Mouse (Mus musculus): Measurements from ENCODE around the gene Tbc1d1. TPM values are rescaled to one million over a fixed set of nuclear protein-coding genes. Genes with fewer than 3 reads are reported as not detected.
"Not testable (repeated sequence)": the region's sequence is repeated elsewhere in the genome, so short reads cannot be mapped to it uniquely, and the experiment has no call there.

The Tbc1d1 gene
- polyA plus RNA-seq, 1 experiment from 2014 or later, result 28.9 TPM

- ATAC-seq (ENCODE audit: insufficient read depth, low FRiP score, low read depth), result no peak
- H3K36me3 ChIP-seq, result peaks cover 4% of the 10 kb centered on the region; the same call in 1 of the 2 replicates
Measured at GRCm38 (mm10) chr5:64348780-64349179, 192.7 kb downstream of the Tbc1d1 start.

GRCm38 (mm10) chr5:64351968-64352367 is 195.9 kb downstream of the Tbc1d1 start:
- Histone ChIP-seq H3K27ac (no peak overlapping the region), H3K4me2 (no peak overlapping the region), H3K4me1 (no peaks in the 10 kb centered on the region), H3K9ac (no peak overlapping the region), H3K9me3 (no peaks in the 10 kb centered on the region), H3K36me3 (peaks cover 4% of the 10 kb centered on the region; the same call in 1 of the 2 replicates), H3K4me3 (replicated peaks) (no peak overlapping the region), H3K27me3 (replicated peaks) (no peaks in the 10 kb centered on the region)
- no peak for ATAC-seq (ENCODE audit: insufficient read depth, low FRiP score, low read depth)
- 87% methylated on average over 6 of the region's 6 CpGs for WGBS

More at GRCm38 (mm10) chr5:64348780-64349179, 192.7 kb downstream of the Tbc1d1 start:
- H3K9ac ChIP-seq, result no peak overlapping the region
- H3K4me3 ChIP-seq (replicated peaks), result no peak overlapping the region
- no peaks in the 10 kb centered on the region for H3K27me3 ChIP-seq (replicated peaks)
- H3K27ac ChIP-seq, result no peak overlapping the region
- 0 out of 2 replicates have a peak, but pooled peaks cover 6% of the 10 kb centered on the region for H3K4me1 ChIP-seq
- no peaks in the 10 kb centered on the region for H3K9me3 ChIP-seq
- WGBS, result 86% methylated on average over 8 of the region's 8 CpGs
- no peak overlapping the region for H3K4me2 ChIP-seq

GRCm38 (mm10) chr5:64358639-64359584 is 202.8 kb downstream of the Tbc1d1 start:
- Histone ChIP-seq H3K27me3 (replicated peaks) (no peaks in the 10 kb centered on the region), H3K9ac (no peak overlapping the region), H3K36me3 (no peaks in the 10 kb centered on the region), H3K4me2 (no peak overlapping the region), H3K9me3 (no peaks in the 10 kb centered on the region), H3K4me1 (peaks cover 11% of the 10 kb centered on the region), H3K4me3 (replicated peaks) (no peak overlapping the region), H3K27ac (peak overlapping the region; percentile 69)
- 48% methylated on average over 18 of the region's 18 CpGs for WGBS
- no peak for ATAC-seq (ENCODE audit: insufficient read depth, low FRiP score, low read depth)

- Histone ChIP-seq H3K4me2 (no peak overlapping the region), H3K9me3 (no peaks in the 10 kb centered on the region), H3K36me3 (no peaks in the 10 kb centered on the region), H3K27me3 (replicated peaks) (no peaks in the 10 kb centered on the region), H3K9ac (no peak overlapping the region), H3K27ac (no peak overlapping the region), H3K4me3 (replicated peaks) (no peak overlapping the region), H3K4me1 (peaks cover 22% of the 10 kb centered on the region)
- ATAC-seq (ENCODE audit: insufficient read depth, low FRiP score, low read depth), result no peak
- WGBS, result 76% methylated on average over 8 of the region's 8 CpGs
Measured at GRCm38 (mm10) chr5:64360147-64360875, 204.2 kb downstream of the Tbc1d1 start.

GRCm38 (mm10) chr5:64360876-64361268 is 204.8 kb downstream of the Tbc1d1 start:
- not testable (repeated sequence) for H3K27ac ChIP-seq; H3K4me2 ChIP-seq; H3K36me3 ChIP-seq; ATAC-seq (ENCODE audit: insufficient read depth, low FRiP score, low read depth); H3K4me3 ChIP-seq (replicated peaks); H3K9ac ChIP-seq; H3K27me3 ChIP-seq (replicated peaks); H3K9me3 ChIP-seq
- peaks cover 27% of the 10 kb centered on the region for H3K4me1 ChIP-seq

- Histone ChIP-seq H3K4me3 (replicated peaks) (no peak overlapping the region), H3K36me3 (no peaks in the 10 kb centered on the region), H3K9me3 (no peaks in the 10 kb centered on the region), H3K27me3 (replicated peaks) (no peaks in the 10 kb centered on the region), H3K27ac (peak overlapping the region; percentile 61), H3K4me2 (no peak overlapping the region), H3K4me1 (peaks cover 36% of the 10 kb centered on the region), H3K9ac (no peak overlapping the region)
- no peak for ATAC-seq (ENCODE audit: insufficient read depth, low FRiP score, low read depth)
- WGBS, result 50% methylated on average over 5 of the region's 5 CpGs
Measured at GRCm38 (mm10) chr5:64363859-64364406, 207.8 kb downstream of the Tbc1d1 start.

- Histone ChIP-seq H3K36me3 (no peaks in the 10 kb centered on the region), H3K4me2 (no peak overlapping the region), H3K27ac (peak overlapping the region; percentile 79), H3K27me3 (replicated peaks) (no peaks in the 10 kb centered on the region), H3K4me1 (peaks cover 34% of the 10 kb centered on the region), H3K9ac (no peak overlapping the region), H3K9me3 (no peaks in the 10 kb centered on the region), H3K4me3 (replicated peaks) (no peak overlapping the region)
- WGBS, result 29% methylated on average over 7 of the region's 7 CpGs
- peak; percentile 83 for ATAC-seq (ENCODE audit: insufficient read depth, low FRiP score, low read depth)
Measured at GRCm38 (mm10) chr5:64364432-64365125, 208.5 kb downstream of the Tbc1d1 start.

GRCm38 (mm10) chr5:64365187-64366066 is 209.3 kb downstream of the Tbc1d1 start:
- ATAC-seq (ENCODE audit: insufficient read depth, low FRiP score, low read depth), result no peak
- WGBS, result 73% methylated on average over 11 of the region's 11 CpGs
- H3K27ac ChIP-seq, result peak overlapping the region; percentile 79

GRCm38 (mm10) chr5:64366113-64366512 is 210.0 kb downstream of the Tbc1d1 start:
- no peaks in the 10 kb centered on the region for H3K36me3 ChIP-seq
- no peaks in the 10 kb centered on the region for H3K9me3 ChIP-seq
- no peak overlapping the region for H3K4me2 ChIP-seq
- H3K27me3 ChIP-seq (replicated peaks), result no peaks in the 10 kb centered on the region
- peak overlapping the region; percentile 77 for H3K27ac ChIP-seq
- no peak for ATAC-seq (ENCODE audit: insufficient read depth, low FRiP score, low read depth)
- WGBS, result 73% methylated on average over 9 of the region's 9 CpGs
- H3K9ac ChIP-seq, result no peak overlapping the region
- no peak overlapping the region for H3K4me3 ChIP-seq (replicated peaks)
- H3K4me1 ChIP-seq, result peaks cover 29% of the 10 kb centered on the region

More at GRCm38 (mm10) chr5:64365187-64366066, 209.3 kb downstream of the Tbc1d1 start:
- Histone ChIP-seq H3K9ac (no peak overlapping the region), H3K9me3 (no peaks in the 10 kb centered on the region), H3K4me3 (replicated peaks) (no peak overlapping the region), H3K27me3 (replicated peaks) (no peaks in the 10 kb centered on the region), H3K4me2 (no peak overlapping the region), H3K36me3 (no peaks in the 10 kb centered on the region), H3K4me1 (peaks cover 32% of the 10 kb centered on the region)

- Histone ChIP-seq H3K27me3 (replicated peaks) (no peaks in the 10 kb centered on the region), H3K27ac (peak overlapping the region; percentile 77), H3K36me3 (no peaks in the 10 kb centered on the region), H3K9ac (no peak overlapping the region), H3K4me2 (0 out of 2 replicates have a peak overlapping the region, but pooled peaks have one; percentile 19), H3K9me3 (no peaks in the 10 kb centered on the region), H3K4me3 (replicated peaks) (no peak overlapping the region), H3K4me1 (peaks cover 29% of the 10 kb centered on the region)
- WGBS, result 22% methylated on average over 8 of the region's 8 CpGs
- 0 out of 2 replicates have a peak, but pooled peaks have one; percentile 40 for ATAC-seq (ENCODE audit: insufficient read depth, low FRiP score, low read depth)
Measured at GRCm38 (mm10) chr5:64367426-64367825, 211.3 kb downstream of the Tbc1d1 start.

Data from stomach, embryonic 15.5 days (tissue).